Mouse (Mus musculus): ENCODE measurements around the gene Rrad. TPM values are rescaled to one million over a fixed set of nuclear protein-coding genes. Genes with fewer than 3 reads are reported as not detected.

The Rrad gene
- polyA plus RNA-seq, 1 experiment from 2014 or later, result 0.90 TPM

DNA sequence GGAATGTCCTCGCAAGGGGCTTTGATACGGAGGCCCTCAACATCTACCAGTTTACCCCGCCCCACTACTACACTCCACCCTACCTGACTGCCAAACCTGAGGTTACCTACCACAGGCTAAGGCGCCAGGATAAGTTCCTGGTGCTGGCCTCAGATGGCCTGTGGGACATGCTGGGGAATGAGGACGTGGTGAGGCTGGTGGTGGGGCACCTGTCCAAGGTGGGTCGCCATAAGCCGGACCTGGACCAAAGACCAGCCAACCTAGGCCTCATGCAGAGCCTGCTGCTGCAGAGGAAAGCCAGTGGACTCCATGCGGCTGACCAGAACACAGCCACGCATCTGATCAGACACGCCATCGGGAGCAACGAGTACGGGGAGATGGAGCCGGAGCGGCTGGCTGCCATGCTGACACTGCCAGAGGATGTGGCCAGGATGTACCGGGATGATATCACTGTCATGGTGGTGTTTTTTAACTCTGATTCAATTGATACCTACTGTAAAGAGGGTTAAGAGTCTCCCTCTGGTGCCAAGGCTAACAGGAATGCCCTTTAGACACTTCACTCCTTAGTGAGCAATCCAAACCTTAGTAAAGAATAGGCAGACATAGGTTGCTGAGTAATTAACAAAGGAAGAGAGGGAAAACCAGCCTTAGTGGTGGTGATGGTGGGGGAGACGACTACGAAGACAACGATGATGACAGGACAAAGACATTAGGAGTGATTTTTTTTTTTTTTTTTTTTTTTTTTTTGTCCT is 36.3 kb downstream of the Rrad start:
- H3K9me3 ChIP-seq (ENCODE audit: control insufficient read depth, low read length), result no peaks in the 10 kb centered on the region
- 96% methylated on average over 19 of the region's 19 CpGs for WGBS
- H3K27me3 ChIP-seq (ENCODE audit: control insufficient read depth, insufficient read depth, low read length), result no peaks in the 10 kb centered on the region
- DNase-seq (ENCODE audit: low spot score) (peak; percentile 48), ATAC-seq (replicated peaks; ENCODE audit: low FRiP score) (no peak)
- no peak overlapping the region for H3K27ac ChIP-seq (ENCODE audit: low read depth, low read length)
- H3K36me3 ChIP-seq (ENCODE audit: control insufficient read depth, insufficient read depth, low read length), result peaks cover 7% of the 10 kb centered on the region
- H3K4me1 ChIP-seq (replicated peaks; ENCODE audit: control insufficient read depth, insufficient read depth, low read length), result no peaks in the 10 kb centered on the region
- no peak overlapping the region for H3K9ac ChIP-seq (ENCODE audit: low read length)
- no peak overlapping the region for H3K4me2 ChIP-seq (ENCODE audit: low read depth, low read length, severe bottlenecking)
- no peak overlapping the region for H3K4me3 ChIP-seq (ENCODE audit: low read depth, low read length)

DNA sequence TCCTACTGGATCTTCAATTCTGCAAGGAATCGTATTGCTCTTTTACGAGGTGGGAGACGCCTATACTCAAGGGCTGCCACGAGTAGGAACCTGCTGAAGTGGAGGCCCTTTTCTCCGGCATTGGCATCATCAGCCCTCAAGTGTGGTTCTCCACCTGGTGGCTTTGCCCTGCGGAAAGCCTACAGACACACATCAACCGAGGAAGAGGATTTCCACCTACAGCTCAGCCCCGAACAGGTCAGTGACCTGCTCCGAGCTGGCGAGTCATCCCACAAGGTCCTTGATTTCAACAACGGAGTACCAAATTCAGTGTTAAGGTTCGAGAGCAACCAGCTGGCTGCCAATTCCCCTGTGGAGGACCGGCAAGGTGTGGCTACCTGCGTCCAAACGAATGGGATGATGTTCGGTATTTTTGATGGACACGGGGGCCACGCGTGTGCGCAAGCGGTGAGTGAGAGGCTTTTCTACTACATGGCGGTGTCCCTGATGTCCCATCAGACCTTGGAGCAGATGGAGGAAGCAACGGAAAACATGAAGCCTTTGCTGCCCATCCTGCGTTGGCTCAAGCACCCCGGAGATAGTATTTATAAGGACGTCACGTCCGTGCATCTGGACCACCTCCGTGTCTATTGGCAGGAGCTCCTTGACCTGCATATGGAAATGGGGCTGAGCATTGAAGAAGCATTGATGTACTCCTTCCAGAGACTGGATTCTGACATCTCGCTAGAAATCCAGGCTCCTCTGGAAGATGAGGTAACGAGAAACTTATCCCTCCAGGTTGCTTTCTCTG is 37.4 kb downstream of the Rrad start:
- H3K4me2 ChIP-seq (ENCODE audit: low read depth, low read length, severe bottlenecking), result no peak overlapping the region
- H3K9me3 ChIP-seq (ENCODE audit: control insufficient read depth, low read length), result no peaks in the 10 kb centered on the region
- no peak overlapping the region for H3K27ac ChIP-seq (ENCODE audit: low read depth, low read length)
- no peaks in the 10 kb centered on the region for H3K27me3 ChIP-seq (ENCODE audit: control insufficient read depth, insufficient read depth, low read length)
- peaks cover 7% of the 10 kb centered on the region for H3K36me3 ChIP-seq (ENCODE audit: control insufficient read depth, insufficient read depth, low read length)
- no peak for ATAC-seq (replicated peaks; ENCODE audit: low FRiP score)
- no peaks in the 10 kb centered on the region for H3K4me1 ChIP-seq (replicated peaks; ENCODE audit: control insufficient read depth, insufficient read depth, low read length)
- H3K4me3 ChIP-seq (ENCODE audit: low read depth, low read length), result no peak overlapping the region
- H3K9ac ChIP-seq (ENCODE audit: low read length), result no peak overlapping the region
- DNase-seq (ENCODE audit: low spot score), result peak; percentile 33
- 95% methylated on average over 31 of the region's 31 CpGs for WGBS

DNA sequence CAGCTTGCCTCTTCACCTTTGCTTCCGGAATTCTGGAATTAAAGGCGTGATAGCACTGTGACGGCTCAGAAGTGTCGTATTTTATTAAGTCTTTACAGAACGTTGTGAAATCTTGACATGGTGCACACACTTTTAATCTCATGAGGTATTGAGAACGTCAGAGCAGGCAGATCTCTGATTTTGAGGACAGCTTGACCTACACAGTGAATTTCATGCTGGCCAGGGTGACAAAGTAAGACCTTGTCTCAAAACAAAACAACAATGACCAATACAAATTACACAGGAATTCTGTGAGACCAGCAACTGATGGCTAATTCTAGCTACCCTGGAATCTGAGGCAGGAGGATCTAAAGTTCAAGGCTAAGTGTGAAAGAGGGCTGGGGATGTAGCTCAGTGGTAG is 38.6 kb downstream of the Rrad start:
- 82% methylated on average over 6 of the region's 6 CpGs for WGBS
- no peaks in the 10 kb centered on the region for H3K4me1 ChIP-seq (replicated peaks; ENCODE audit: control insufficient read depth, insufficient read depth, low read length)
- H3K4me3 ChIP-seq (ENCODE audit: low read depth, low read length), result no peak overlapping the region
- no peak overlapping the region for H3K4me2 ChIP-seq (ENCODE audit: low read depth, low read length, severe bottlenecking)
- DNase-seq (ENCODE audit: low spot score), result peak; percentile 5
- H3K27ac ChIP-seq (ENCODE audit: low read depth, low read length), result no peak overlapping the region
- no peaks in the 10 kb centered on the region for H3K9me3 ChIP-seq (ENCODE audit: control insufficient read depth, low read length)
- no peak overlapping the region for H3K9ac ChIP-seq (ENCODE audit: low read length)
- no peaks in the 10 kb centered on the region for H3K27me3 ChIP-seq (ENCODE audit: control insufficient read depth, insufficient read depth, low read length)
- ATAC-seq (replicated peaks; ENCODE audit: low FRiP score), result no peak
- peaks cover 7% of the 10 kb centered on the region for H3K36me3 ChIP-seq (ENCODE audit: control insufficient read depth, insufficient read depth, low read length)

DNA sequence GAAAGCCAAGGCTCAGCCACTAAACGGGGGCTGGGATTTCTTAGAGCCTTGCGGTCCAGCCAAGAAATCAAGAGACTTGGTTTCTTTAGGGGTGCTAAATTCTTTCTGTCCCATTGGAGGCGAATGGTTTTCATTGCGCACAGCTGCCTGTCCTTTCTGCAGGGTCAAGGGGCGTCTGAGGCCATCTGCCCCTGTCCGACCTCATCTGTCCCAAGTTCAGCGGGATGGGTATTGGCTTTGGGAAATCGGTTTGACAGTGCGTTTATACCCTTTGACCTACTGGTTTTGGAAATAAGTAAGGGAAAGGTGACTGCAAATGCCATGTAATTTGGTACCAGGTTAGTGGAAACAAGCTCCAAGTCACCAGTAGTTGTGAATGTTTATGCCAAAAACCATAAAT is 39.3 kb downstream of the Rrad start:
- no peaks in the 10 kb centered on the region for H3K27me3 ChIP-seq (ENCODE audit: control insufficient read depth, insufficient read depth, low read length)
- 2% methylated on average over 9 of the region's 9 CpGs for WGBS
- ATAC-seq (replicated peaks; ENCODE audit: low FRiP score), result no peak; the same call in 1 of the 2 replicates

DNA sequence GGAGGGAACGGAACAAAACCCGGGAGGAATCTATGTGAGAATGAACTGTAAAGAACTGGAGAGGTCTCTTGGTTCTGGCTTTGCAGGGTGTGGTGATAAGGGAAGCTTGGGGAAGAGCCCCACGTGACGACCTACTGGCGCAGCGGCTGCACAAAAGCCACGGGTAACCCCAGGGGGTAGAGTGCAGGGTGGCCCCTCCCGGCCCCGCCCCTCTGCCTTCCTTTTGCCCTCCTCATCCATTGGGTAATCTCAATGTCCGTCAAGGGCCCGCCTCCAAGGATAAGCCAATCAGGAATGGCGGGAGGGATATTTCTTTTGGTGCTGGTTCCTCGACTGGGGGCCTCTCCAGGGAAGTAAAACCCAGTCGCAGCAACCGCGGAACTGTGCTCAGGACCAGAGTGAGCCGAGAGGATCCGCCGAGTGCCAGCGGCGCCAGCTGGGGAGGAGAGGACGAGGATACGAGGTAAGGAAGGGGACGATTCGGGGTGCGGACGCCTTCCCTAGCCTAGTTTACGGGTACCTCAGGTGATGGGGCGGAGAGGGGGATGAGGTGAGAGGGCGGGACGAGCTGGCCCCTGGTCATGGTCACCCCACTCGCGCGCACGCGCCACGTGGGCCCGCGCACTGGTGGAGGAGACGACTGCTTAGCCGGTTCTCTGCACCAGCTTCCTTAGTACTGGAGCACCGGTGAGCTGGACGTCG is 39.8 kb downstream of the Rrad start, which contains the start of gene Pdp2:
TSS of gene Pdp2 (plus strand) at position 319 of the 702 bp plus-strand sequence.
- WGBS, result 2% methylated on average over 44 of the region's 44 CpGs
- H3K9me3 ChIP-seq (ENCODE audit: control insufficient read depth, low read length), result no peaks in the 10 kb centered on the region
- peak; percentile 97 for ATAC-seq (replicated peaks; ENCODE audit: low FRiP score)

More for the DNA sequence above, 39.3 kb downstream of the Rrad start:
- no peaks in the 10 kb centered on the region for H3K4me1 ChIP-seq (replicated peaks; ENCODE audit: control insufficient read depth, insufficient read depth, low read length)
- peak overlapping the region; percentile 74 for H3K9ac ChIP-seq (ENCODE audit: low read length)
- no peak for DNase-seq (ENCODE audit: low spot score)
- H3K4me3 ChIP-seq (ENCODE audit: low read depth, low read length), result peak overlapping the region; percentile 69
- no peaks in the 10 kb centered on the region for H3K9me3 ChIP-seq (ENCODE audit: control insufficient read depth, low read length)
- H3K4me2 ChIP-seq (ENCODE audit: low read depth, low read length, severe bottlenecking), result peak overlapping the region; percentile 67
- no peak overlapping the region for H3K27ac ChIP-seq (ENCODE audit: low read depth, low read length)
- H3K36me3 ChIP-seq (ENCODE audit: control insufficient read depth, insufficient read depth, low read length), result peaks cover 7% of the 10 kb centered on the region

DNA sequence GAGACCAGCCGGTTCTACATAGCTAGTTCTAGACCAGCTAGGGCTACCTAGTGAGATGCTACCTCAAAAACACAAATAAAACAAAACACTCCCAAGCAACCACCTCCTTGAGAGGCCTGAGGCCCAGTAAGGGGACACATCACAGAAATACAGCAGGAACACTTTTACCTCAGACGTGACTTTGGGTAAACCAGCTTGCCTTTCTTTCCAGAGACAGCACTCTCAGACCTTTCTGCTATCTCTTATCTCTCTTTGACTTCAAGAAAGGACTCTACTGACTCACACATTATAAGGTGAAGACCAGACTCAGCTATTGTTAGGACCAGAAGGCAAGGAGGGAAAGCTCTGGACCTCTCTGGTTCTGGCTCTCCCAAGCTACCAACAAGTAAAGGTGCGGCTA is 40.8 kb downstream of the Rrad start:
- no peaks in the 10 kb centered on the region for H3K27me3 ChIP-seq (ENCODE audit: control insufficient read depth, insufficient read depth, low read length)
- WGBS, result 86% methylated on average over 3 of the region's 3 CpGs
- peaks cover 7% of the 10 kb centered on the region for H3K36me3 ChIP-seq (ENCODE audit: control insufficient read depth, insufficient read depth, low read length)
- DNase-seq (ENCODE audit: low spot score) (peak; percentile 15), ATAC-seq (replicated peaks; ENCODE audit: low FRiP score) (no peak)
- no peaks in the 10 kb centered on the region for H3K4me1 ChIP-seq (replicated peaks; ENCODE audit: control insufficient read depth, insufficient read depth, low read length)
- H3K27ac ChIP-seq (ENCODE audit: low read depth, low read length), result no peak overlapping the region
- no peak overlapping the region for H3K4me2 ChIP-seq (ENCODE audit: low read depth, low read length, severe bottlenecking)
- H3K9ac ChIP-seq (ENCODE audit: low read length), result no peak overlapping the region
- no peaks in the 10 kb centered on the region for H3K9me3 ChIP-seq (ENCODE audit: control insufficient read depth, low read length)
- H3K4me3 ChIP-seq (ENCODE audit: low read depth, low read length), result no peak overlapping the region

More for the DNA sequence above, 39.8 kb downstream of the Rrad start, which contains the start of gene Pdp2:
- H3K36me3 ChIP-seq (ENCODE audit: control insufficient read depth, insufficient read depth, low read length), result peaks cover 7% of the 10 kb centered on the region
- peak within 1 kb of the TSS; percentile 69 for H3K4me3 ChIP-seq (ENCODE audit: low read depth, low read length)
- H3K27ac ChIP-seq (ENCODE audit: low read depth, low read length), result peak within 1 kb of the TSS; percentile 38; the same call in 1 of the 2 replicates
- peak; percentile 92 for DNase-seq (ENCODE audit: low spot score)
- H3K27me3 ChIP-seq (ENCODE audit: control insufficient read depth, insufficient read depth, low read length), result no peaks in the 10 kb centered on the region
- peak within 1 kb of the TSS; percentile 67 for H3K4me2 ChIP-seq (ENCODE audit: low read depth, low read length, severe bottlenecking)
- H3K4me1 ChIP-seq (replicated peaks; ENCODE audit: control insufficient read depth, insufficient read depth, low read length), result no peaks in the 10 kb centered on the region
- peak within 1 kb of the TSS; percentile 74 for H3K9ac ChIP-seq (ENCODE audit: low read length)

DNA sequence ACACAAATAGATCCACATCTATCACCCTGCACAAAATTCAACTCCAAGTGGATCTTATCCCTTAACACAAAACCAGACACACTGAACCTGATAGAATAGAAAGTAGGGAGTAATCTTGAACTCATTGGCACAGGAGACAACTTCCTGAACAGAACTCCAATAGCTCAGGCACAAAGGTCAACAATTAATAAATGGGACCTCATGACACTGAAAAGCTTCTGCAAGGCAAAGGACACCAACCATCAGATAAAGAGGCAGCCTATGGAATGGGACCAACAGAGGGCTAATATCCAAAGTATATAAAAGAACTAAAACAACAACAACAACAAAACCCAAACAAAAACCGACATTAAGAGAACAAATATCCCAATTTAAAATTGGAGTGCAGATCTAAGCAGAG is 46.6 kb downstream of the Rrad start:
- WGBS, result 65% methylated on average over 1 of the region's 1 CpGs
- DNase-seq (ENCODE audit: low spot score) (no peak), ATAC-seq (replicated peaks; ENCODE audit: low FRiP score) (no peak)
- H3K4me2 ChIP-seq (ENCODE audit: low read depth, low read length, severe bottlenecking), result no peak overlapping the region
- no peaks in the 10 kb centered on the region for H3K36me3 ChIP-seq (ENCODE audit: control insufficient read depth, insufficient read depth, low read length)
- no peaks in the 10 kb centered on the region for H3K27me3 ChIP-seq (ENCODE audit: control insufficient read depth, insufficient read depth, low read length)
- no peak overlapping the region for H3K4me3 ChIP-seq (ENCODE audit: low read depth, low read length)
- H3K27ac ChIP-seq (ENCODE audit: low read depth, low read length), result no peak overlapping the region
- H3K9me3 ChIP-seq (ENCODE audit: control insufficient read depth, low read length), result no peaks in the 10 kb centered on the region
- H3K4me1 ChIP-seq (replicated peaks; ENCODE audit: control insufficient read depth, insufficient read depth, low read length), result no peaks in the 10 kb centered on the region
- H3K9ac ChIP-seq (ENCODE audit: low read length), result no peak overlapping the region

All from forebrain, embryonic 11.5 days (tissue).